Mouse (Mus musculus) adrenal gland (tissue): ENCODE measurements around the gene Lmo1.

Experiments
- intact Hi-C: fragments of 180-260 bp; cut with DNase I; formaldehyde crosslinking; loops from one replicate; pipeline ENCODE4 v1.15.1; 2025

Gene Lmo1

DNA sequence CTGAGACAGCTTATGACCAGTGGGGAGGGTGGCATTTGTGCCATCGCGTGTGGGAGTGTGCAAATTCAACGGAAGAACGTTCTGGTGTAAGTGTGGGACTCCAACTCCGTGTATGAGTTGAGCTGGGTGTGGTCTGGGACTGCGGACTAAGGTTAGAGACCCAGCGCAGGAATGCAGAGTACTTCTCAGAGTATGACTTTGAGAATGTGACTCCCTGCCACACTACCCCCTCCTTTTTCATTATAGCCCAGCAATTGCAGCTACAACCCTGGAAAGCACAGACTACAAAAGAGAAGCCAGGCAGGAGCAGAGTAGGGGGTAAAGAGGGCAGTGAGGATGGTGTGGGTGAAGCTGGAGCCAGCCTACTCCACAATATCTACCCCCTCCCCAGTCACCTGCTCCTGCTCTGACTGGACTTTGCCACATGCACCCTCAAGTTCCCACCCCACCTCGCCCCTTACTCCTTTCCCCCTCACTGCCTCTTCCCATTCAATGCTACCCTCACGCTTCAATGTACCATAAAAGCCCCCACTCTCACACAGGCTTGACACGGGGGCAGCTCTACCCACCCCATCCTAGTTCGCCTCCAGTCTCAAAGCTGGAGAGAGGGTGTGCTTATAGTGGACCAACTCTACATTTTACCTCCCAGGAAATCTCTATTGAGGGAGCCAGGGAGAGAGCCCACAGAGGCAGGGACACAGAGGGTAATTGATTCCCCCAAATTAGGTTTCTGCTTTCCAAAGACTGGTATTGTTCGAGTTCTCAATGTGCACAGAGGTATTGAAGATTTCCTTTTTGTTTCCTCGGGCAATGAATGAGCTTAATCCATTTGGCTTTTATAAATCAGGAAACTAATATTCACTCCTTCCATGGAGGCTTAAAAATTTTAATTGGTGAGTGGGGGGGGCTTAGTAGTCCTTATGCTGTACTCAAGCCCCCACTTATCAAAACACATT is 941 bp upstream of the Lmo1 start:
- intact Hi-C loops: no loop called here

DNA sequence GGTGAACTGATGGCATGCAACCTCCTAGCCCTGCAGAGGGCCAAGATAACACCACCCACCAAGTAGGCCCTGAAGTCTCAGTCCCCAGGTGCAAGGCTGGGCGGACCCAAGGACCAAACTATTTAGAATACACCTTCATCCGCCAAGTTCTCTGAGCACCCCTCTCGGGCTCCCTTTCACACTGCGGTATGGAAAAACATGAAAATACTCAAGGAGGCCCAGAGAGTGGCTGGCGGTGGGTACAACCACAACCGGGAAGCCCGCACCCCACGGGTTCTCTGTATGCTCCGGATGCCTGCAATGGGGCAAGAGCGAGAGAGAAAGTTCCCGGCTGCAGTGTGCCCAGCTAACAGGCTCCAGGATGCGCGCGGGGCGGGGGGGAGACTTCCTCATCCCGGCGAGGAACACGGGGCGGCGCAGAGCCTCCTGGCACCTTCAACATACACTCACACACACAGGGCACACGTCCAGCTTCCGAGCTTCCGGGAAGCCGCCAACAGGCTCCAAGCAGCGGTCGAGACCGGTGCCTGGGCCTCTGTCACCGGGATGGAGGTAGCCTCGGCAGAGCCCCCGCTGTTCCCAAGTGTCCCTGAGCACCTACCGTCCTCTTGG is 564 bp downstream of the Lmo1 start:
- intact Hi-C loops: no loop called here

DNA sequence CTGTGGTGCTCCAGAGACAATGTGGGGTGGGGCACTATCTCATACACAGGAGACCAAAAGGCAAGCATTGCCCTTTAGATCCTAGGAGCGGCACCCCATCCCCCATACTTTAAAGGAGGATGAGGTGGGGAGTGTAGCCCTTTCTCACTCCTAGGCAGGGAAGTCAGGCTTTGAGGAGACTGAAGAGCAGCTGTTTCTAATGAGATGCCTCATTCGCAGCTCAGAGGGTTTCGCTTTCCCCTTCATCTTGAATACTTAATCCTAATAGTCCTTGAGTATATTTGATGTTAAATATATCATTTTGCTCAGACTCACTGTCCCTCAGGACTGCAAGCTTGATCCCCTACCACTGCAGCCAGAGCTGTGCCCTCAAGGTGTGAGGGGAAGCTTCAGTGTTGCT is 3.1 kb downstream of the Lmo1 start:
- intact Hi-C loops: no loop called here

DNA sequence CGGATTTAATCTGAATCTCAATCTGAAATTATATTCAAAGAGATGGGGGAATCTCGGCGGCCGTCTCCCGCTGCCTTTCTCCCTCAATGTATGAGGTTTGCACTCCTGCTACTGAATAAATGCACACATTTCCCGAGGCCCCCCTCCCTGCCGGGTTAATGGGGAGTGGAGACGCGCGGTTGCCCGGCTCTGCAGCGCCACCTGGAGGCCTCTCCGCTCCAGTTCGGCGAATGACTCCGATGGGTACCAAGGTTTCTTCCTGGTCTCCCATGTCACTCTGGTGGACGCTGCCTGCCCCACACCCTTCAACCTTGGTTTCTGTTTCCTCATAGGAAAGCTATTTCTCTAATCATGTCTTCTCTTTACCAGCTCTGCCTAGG is 4.6 kb downstream of the Lmo1 start:
- intact Hi-C loops: loop anchor here (1.0 kb wide), 1 partner anchor 31 kb away; no protein-coding TSS in a partner anchor

DNA sequence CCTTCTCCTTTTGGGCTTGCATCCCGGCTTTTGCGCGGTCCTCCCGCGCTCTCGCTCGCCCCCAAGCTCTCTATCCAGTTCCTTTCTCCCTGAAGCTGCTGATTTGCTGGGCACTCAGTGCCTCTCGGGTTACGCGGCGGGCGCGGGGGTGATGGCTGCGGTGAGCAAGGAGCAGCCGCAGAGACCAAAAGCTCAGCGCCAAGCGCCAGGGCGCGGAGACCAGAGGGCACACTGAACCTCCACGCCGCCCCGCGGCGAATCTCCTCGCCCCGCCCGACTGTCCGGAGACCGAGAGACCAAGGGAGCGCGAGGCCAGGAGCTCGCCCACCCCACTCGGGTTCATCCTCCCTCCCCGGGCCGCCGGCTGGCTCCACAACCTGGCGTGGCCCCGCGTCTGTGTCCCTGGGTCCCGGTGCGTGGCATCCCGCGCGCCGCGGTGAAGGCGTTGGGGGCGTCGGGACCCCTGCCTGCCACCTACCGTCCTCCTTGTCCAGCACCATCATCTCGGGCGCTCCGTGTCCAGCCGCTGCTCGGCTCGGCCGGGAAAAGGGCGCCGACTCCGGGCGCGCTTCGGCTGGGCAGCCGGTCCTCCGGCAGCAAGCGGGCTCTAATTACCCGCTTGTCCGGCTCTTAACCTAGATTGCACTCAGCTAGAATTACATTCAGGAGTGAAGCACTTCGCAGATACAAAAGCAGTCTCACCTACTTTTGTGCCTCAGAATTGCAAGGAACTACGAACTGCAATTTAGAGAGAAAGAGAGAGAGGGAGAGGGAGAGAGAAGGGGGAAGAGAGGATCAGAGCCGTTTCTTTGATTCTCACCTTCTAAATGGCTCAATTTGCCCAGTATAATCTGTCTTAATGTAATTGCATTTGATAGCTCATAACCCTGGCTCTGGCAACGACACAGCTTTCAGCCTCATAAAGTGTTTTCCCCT is 5.2 kb downstream of the Lmo1 start:
- intact Hi-C loops: loop anchor here (1.0 kb wide), 1 partner anchor 30 kb away; no protein-coding TSS in a partner anchor

DNA sequence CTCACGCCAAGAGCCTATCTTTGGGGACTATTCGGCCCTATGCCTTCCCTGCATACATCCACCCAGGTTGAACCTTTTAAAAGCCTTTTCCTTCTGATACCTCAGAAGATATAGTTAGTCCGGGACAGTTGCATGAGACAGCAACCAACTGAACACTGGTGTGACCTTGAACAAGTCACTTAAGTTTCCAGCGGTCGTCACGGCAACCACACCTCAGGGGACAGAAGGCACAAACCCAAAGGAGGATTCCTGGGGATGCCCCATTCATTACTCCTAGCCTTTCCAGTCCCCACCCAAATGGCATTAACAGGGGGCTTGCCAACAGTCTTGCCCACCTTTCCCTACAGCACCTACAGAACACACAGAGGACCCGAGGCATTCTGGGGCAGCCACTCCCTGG is 6.3 kb downstream of the Lmo1 start:
- intact Hi-C loops: no loop called here

DNA sequence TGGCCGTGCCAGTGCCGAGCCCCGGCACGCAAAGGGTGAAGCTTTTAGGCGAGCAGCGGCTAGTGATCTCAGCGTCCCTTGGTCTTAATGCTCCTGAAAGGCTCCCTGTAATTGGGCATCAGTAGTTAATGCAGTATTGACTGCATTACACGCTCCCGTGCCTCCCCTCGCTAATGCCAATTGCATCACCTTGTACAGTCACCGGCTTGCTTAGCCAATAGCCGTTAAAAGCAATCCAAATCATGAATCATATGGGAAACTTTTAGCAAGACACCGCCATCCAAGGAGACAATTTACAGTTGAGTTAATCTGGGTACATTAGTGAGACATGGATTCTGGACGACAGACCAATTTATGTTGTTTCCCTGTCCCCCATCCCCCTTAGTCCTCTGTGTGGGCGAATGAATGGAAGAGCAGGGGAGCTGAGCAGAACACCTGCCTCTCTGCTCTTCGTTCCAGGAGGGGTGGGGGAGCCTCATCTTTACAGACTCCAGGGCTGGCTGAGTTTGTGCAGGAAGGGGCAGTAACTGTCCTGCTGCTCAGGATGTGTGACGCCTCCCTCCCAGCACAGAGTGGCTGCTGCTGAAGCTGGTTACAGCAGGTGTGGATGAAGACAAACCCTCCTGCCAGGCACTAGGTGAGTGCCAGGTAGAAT is 8.9 kb downstream of the Lmo1 start:
- intact Hi-C loops: no loop called here

DNA sequence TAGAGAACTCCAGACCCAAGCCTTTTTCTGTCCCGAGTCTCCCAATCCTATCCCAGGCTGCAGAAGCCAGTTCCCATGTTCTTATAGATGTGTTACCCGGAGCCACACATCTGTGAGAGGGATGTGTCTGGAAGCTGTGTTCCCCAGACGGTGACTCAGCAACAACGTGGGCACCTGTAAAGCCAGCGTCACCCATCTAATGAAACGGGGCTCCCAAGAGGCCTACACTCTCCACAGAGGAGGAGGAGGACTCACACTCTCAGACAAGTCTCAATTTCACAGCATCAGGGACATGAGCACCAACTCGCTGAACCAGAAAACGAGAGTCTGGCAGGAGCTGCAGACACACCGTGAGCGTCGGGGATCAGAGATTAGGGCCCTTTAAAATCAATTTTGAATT is 20.7 kb downstream of the Lmo1 start:
- intact Hi-C loops: no loop called here

DNA sequence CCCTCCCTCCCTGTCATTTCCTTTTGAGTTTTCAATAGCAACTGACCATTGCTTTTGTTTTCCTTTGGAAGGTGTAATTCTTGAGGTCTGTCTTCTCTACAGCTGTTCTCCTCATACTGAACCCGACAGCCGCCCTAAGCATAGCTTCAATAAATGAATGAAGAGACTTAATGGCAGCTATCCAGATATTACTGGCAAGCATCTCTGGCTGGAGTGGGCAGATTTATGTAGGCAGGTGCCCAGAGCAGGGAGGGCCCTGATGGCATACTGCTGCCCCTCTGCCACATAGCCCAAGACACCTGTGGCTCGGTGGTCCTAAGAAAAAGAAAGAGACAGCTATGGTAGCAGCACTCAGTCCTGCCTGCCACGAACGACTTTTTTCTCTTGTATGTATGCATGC is 21.5 kb downstream of the Lmo1 start:
- intact Hi-C loops: no loop called here

DNA sequence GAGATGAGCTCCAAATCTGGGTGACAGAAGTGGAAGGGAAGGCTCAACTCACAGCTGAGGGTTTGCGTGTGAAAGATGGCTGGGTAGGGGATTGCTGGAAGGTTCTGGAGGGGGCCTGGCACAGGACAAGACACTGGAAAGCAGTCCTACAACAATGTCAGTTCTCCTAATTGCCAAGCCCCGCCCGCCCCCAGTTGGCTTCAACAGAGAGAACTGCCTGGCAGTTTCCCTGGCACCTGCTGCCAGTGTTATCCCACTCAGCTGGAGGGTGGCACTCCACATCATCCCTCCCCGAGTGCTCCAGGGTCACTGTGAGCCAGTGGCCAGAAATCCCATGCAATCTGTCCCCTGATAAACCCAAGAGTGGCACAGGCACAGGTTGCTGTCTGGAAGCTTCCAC is 23.9 kb downstream of the Lmo1 start:
- intact Hi-C loops: no loop called here

DNA sequence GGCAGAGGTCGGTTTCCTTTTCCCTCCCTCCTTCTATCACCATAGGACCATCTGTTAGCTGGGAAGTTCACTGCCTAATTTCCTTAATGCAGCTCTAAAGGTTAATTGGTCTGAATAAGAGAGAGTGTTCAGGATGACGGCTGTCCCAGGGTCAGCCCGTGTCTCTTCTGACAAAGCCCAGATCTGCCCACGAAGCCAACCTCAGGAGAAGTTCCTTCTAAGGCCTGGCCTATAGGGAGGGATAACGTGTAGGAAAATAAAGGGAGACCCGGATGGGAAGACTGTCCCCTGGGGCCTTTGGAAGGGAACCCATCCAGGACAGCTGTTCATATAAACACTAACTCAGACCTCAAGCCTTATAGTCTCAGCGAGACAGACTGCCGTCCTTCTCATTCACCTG is 29.8 kb downstream of the Lmo1 start:
- intact Hi-C loops: no loop called here

DNA sequence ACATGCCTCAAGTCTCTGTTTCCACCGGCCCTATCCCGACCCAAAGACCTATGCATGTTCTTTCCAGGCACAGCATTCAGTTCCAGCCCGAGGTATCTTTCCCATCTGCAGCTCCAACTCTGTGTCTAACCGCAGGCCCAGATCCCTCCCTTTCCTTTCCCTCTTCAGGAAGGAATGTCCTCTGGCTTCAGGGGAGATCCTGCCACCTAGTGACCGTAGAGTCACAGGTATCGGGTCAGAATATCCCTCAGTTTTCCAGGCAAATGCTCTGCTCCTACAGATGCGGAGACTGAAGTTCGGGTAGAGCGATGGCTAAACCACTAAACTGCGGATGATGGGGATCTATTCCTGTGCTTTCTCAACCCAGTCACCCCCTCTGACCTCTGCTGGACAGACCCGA is 30.3 kb downstream of the Lmo1 start:
- intact Hi-C loops: no loop called here

DNA sequence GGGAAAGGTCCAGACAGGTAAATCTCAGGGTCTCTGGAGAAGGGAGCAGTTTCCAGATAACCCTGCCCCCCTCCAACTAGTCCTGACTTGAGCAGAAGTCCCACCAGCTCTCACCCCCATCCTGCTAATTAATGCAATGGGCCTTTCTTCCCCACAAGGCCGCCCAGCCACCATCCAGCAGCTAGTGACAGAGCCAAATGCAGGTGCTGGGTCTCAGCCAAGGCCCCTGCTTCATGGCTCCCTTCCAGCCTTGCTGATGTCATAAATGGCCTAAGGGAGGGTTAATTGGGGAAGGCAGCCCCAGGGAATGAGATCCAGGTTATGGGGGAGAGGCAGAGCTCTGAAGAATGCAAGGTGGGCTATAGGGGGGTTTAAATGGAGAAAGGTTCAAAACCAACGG is 32.4 kb downstream of the Lmo1 start:
- intact Hi-C loops: no loop called here

DNA sequence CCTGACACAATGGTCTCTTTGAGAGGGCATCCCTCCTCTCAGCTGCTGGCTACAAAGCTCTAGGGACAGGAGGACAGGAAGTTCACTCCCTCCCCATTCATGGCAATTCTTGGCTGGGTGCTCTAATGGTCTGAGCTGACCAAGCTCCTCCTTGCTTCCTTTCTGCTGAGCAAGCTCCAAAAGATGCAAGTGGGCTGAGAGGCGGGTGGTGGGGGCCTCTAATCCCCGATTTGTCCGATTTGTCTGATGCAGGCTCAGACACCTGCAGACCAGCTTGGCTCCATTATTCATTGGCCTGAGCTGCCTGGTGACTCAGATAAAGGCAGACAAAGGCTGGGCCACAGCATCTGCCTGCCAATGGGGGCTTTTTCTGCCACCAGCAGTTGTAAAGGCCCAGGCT is 33.3 kb downstream of the Lmo1 start:
- intact Hi-C loops: no loop called here

DNA sequence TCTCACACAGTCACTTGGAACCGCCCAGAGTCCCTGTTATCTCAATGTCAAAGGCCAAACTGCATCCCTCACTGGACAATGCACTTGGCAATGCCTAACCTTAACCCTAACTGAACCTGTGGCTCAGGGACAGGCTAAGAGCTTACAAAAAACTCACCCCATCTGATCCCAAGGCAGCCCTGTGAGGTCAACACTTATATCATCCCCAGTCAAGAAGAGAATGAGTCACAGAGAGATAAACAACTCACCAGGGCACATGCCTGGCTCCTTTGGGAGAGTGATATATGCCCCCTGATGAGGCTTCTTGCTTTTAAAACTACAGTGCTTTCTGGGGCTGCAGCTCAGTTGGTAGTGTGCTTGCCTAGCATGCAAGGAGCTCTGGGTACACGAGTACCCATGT is 34.0 kb downstream of the Lmo1 start:
- intact Hi-C loops: no loop called here

DNA sequence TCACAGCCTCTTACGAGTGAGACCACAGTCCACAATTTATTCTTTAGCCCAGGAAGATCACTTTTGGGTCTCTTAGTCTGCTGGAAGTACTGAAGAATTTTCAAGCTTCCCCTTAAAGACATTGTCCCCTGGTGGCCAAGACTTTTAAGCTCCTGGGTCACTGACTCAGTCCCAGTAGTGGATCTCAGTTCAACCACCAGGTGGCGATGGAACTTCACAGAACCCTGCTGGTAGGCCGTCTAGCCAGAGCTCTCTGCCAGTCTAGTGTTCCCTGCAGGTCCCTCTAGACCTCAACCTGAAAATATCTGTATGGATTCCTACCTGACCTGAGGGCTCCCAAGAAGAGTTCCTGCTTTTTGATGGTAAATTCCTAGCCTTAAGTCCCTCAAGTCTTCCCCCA is 35.6 kb downstream of the Lmo1 start:
- intact Hi-C loops: loop anchor here (1.0 to 5.0 kb wide), 3 partner anchors 31 to 285 kb away; no protein-coding TSS in a partner anchor

DNA sequence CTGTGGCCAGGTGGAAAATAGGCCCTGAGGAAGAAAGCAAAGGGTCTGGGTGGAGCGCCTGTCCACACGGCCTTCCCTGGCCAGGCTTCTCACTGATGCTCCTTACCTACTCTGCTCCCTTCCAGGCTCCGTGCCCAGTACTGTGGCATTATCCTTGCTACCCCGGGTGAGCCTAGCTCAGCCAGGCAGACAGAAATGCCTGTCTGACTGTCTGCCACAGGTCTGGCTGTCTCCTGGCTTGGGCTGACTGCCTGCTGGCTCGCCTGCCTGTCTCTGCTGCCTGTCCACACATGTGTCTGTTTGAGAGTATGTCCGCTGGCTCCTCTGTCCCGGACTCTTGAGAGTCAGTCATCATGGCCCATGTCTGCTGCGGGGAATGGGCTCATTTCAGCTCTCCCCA is 37.6 kb downstream of the Lmo1 start:
- intact Hi-C loops: loop anchor here (5.0 kb wide), 1 partner anchor 80 kb away; no protein-coding TSS in a partner anchor

DNA sequence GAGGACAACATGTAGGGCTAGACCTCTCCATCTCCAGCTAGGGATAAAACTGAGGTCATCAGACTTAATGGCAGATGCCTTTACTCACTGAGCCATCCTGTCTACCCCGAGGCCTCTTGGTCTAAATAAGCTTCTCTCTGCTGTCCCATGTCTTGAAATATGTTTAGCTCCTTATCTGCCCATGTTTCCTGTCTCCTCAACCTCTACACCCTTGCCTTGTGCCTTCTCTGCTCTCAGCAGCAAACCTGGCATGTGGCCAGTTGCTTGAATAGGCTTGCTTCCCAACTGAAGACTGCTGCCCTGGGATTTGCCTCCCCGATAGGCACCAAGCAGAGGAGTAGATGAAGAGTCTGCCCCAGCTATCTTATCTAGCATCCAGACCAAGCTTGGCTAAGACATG is 43.4 kb downstream of the Lmo1 start:
- intact Hi-C loops: no loop called here

DNA sequence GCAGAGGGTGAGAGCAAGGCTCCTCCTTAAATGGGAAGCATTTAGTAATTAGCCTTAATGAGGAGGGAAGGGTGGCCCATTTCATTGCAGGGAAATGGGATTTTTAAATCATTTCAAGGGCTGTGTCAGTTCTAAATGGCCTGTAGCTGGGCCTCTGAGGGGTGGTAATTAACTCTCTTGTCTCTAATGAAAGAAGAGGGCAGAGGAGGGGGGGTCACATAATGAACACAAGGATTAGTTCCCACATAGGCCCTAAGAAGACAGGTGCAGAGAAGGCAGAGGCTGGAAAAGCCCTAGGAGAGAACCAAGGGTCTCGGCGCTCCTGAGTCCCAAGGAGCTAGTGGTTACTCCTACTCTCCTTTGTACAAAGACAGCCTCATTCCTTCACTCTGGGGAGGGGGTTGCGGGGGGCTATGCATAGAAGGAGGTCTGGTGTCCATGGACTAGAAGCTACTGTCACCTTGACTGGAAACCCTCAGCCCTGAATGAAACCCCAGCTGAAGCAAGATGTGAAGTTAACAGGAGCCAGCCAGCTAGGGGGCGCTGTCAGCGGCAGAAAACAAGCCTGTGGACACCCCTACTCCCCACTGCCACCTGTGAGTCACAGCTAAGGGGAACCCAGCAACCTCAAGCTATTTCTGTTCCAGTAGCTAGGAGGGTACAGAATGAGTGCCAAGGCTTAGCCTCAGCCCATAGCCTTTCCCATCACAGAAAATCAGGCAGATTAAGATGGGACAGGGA is 44.9 kb downstream of the Lmo1 start:
- intact Hi-C loops: no loop called here

DNA sequence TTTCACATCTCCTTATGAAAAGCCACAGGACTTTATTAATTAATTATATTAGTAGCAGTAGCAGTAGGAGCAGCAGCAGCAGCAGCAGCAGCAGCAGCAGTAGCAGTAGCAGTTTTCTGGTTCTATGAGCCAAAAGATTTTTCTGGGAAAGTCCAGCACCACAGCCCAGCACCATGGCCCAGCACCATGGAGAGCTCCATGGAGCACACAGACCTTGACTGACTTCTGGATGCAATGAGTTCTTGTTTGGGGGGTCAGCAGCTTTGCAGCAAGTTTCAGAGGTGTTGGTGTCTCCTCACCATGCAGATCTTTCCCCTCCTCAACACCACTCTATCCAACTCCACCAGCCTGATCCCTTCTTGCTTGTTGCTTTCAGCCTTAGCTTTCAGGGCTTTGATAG is 45.6 kb downstream of the Lmo1 start:
- intact Hi-C loops: no loop called here
